Mouse (Mus musculus) liver, adult 2 months (tissue): ENCODE measurements at regions not wholly inside any gene's neighbourhood (a gene's known extent, or its start where the extent isn't known, plus 50 kb on each side); places are given as distances from the start of the nearest gene placed in this dataset.

ENCODE experiments used
- CTCF ChIP-seq: fragments of 200-500 bp; IDR thresholded peaks from 2 replicates; pipeline ENCODE4 v1.5.1; 2011; ENCODE audit warnings: low read depth, low read length, control low read depth
- POLR2A ChIP-seq: fragments of 200-500 bp; IDR thresholded peaks from 2 replicates; pipeline ENCODE4 v1.6.1; 2011; ENCODE audit warnings: low read length, control low read depth; ENCODE audit not compliant: insufficient read depth; ENCODE audit errors: extremely low read depth

DNA sequence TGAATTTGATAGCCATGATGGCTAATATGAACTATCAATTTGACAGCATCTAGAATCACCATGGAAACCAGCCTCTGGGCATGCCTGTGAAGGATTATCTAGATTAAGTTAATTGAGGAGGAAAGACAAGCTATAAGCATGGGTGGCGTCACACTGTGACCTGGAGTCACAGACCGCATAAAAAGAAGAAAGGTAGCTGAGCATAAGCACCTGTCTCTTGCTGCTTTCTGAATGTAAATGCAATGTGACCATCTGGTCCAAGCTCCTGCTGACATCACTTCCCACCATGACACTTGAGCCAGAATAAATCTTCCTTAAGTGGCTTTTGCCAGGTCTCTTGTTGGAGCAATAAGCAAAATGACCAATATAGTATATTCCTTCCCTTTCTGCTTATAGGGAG is 113.4 kb upstream of the Gm17728 start:
- TF ChIP-seq POLR2A (no peak), CTCF (no peak)
